12 mouse cellular contexts compared by ENCODE assay signal in genomic region chr1:38307234-38307633, GRCm38 (mm10).
DNase-seq lines count a peak whose midpoint lies in the region; ATAC-seq and TF ChIP-seq lines count a peak whose summit lies in the region.
"Had no signal": no experiment of that assay in that cellular context is flagged by ENCODE, and none has a peak within 500 bp of the region (broad histone marks: within the 10 kb centered on the region; RNA-seq: fewer than 3 reads in every experiment).

No protein-coding gene starts in this region.

- no peak overlapping the region for H3K27ac ChIP-seq in intestine, postnatal 0 days (ENCODE audit: low read depth, low read length)
- H3K27ac ChIP-seq in intestine, embryonic 16.5 days (ENCODE audit: low read length), result no peak overlapping the region
- no peak overlapping the region for H3K27ac ChIP-seq in testis, adult 2 months (ENCODE audit: control insufficient read depth, insufficient read depth, low read depth, low read length)

- peak; percentile 34 for TF ChIP-seq CTCF in intestine, postnatal 0 days (IDR thresholded peaks at IDR 0.05; ENCODE audit: low read depth)
- TF ChIP-seq CTCF in testis, adult 2 months (IDR thresholded peaks at IDR 0.05; ENCODE audit: control insufficient read depth, insufficient read depth, insufficient replicate concordance, low read depth, low read length), result peak; percentile 64; the same call in 1 of the 2 replicates

- H3K4me1 ChIP-seq in intestine, postnatal 0 days (replicated peaks; ENCODE audit: control insufficient read depth, insufficient read depth, low read length), result no peaks in the 10 kb centered on the region; the same call in 1 of the 2 replicates
- H3K4me1 ChIP-seq in intestine, embryonic 16.5 days (ENCODE audit: control insufficient read depth, insufficient read depth, low read length), result peaks cover 4% of the 10 kb centered on the region
- H3K4me1 ChIP-seq in testis, adult 2 months (ENCODE audit: control insufficient read depth, insufficient read depth, low read length), result no peaks in the 10 kb centered on the region

- no peaks in the 10 kb centered on the region for H3K27me3 ChIP-seq in intestine, postnatal 0 days (replicated peaks; ENCODE audit: control insufficient read depth, insufficient read depth, low read length)
- H3K27me3 ChIP-seq in intestine, embryonic 16.5 days (replicated peaks; ENCODE audit: control insufficient read depth, insufficient read depth, low read length), result no peaks in the 10 kb centered on the region
- H3K27me3 ChIP-seq in testis, adult 2 months (ENCODE audit: control insufficient read depth, insufficient read depth, low read length), result no peaks in the 10 kb centered on the region
- H3K27me3 ChIP-seq in splenic B cell, adult 2 months (ENCODE audit: control insufficient read depth, insufficient read depth, low read length, poor library complexity, severe bottlenecking), result no peaks in the 10 kb centered on the region

- H3K4me3 ChIP-seq in intestine, postnatal 0 days (ENCODE audit: low read depth, low read length), result no peak overlapping the region
- no peak overlapping the region for H3K4me3 ChIP-seq in intestine, embryonic 16.5 days (ENCODE audit: low read length)
- no peak overlapping the region for H3K4me3 ChIP-seq in testis, adult 2 months (ENCODE audit: control insufficient read depth, low read depth, low read length)
- H3K4me3 ChIP-seq: erythroblast, embryonic 14.5 days had no signal

- no peak overlapping the region for H3K9ac ChIP-seq in intestine, postnatal 0 days (ENCODE audit: low read depth, low read length)
- no peak overlapping the region for H3K9ac ChIP-seq in intestine, embryonic 16.5 days (ENCODE audit: low read depth, low read length)

- ATAC-seq in CD4-positive, CD25-positive, alpha-beta regulatory T cell, adult 4 months, result no peak
- no peak for ATAC-seq in intestine, postnatal 0 days
- no peak for ATAC-seq in intestine, embryonic 16.5 days

- TF ChIP-seq POLR2A in testis, adult 2 months (IDR thresholded peaks at IDR 0.05; ENCODE audit: control insufficient read depth, low read depth, low read length), result no peak

- H3K9me3 ChIP-seq in intestine, postnatal 0 days (ENCODE audit: control insufficient read depth), result no peaks in the 10 kb centered on the region
- H3K9me3 ChIP-seq in intestine, embryonic 16.5 days (ENCODE audit: control insufficient read depth, low read length), result no peaks in the 10 kb centered on the region

- DNase-seq in CD4-positive, CD25-positive, alpha-beta regulatory T cell, adult 2 months (ENCODE audit: low read depth, low spot score), result peak; percentile 26
- no peak for DNase-seq in testis, postnatal 14 days (ENCODE audit: low spot score)
- peak; percentile 22 for DNase-seq in splenic B cell, adult 2 months (ENCODE audit: low read depth, low spot score)
- no peak for DNase-seq in ovary, postnatal 14 days (ENCODE audit: low spot score)
- DNase-seq: heart, postnatal 36 days; midbrain, embryonic 14.5 days; right cerebral cortex, postnatal 14 days had no signal

- H3K4me2 ChIP-seq in intestine, postnatal 0 days (replicated peaks; ENCODE audit: low read depth), result no peak overlapping the region
- H3K4me2 ChIP-seq in intestine, embryonic 16.5 days (ENCODE audit: low read depth, low read length), result no peak overlapping the region

- 92% methylated on average over 11 of the region's 11 CpGs for WGBS in intestine, postnatal 0 days
- WGBS in intestine, embryonic 16.5 days, result 93% methylated on average over 11 of the region's 11 CpGs

- H3K36me3 ChIP-seq in intestine, postnatal 0 days (ENCODE audit: control insufficient read depth, insufficient read depth), result no peaks in the 10 kb centered on the region
- no peaks in the 10 kb centered on the region for H3K36me3 ChIP-seq in intestine, embryonic 16.5 days (ENCODE audit: control insufficient read depth, insufficient read depth, low read length)
- H3K36me3 ChIP-seq in testis, adult 2 months (ENCODE audit: control insufficient read depth, insufficient read depth, low read length), result no peaks in the 10 kb centered on the region
- H3K36me3 ChIP-seq in splenic B cell, adult 2 months (ENCODE audit: control insufficient read depth, insufficient read depth, low read length, poor library complexity, severe bottlenecking), result peaks cover 4% of the 10 kb centered on the region; the same call in 1 of the 2 replicates

Comparison
In these comparisons a context has a peak if more than half of its experiments do, and no peak if none do; other contexts are left out.
1. DNase-seq: peak in CD4-positive, CD25-positive, alpha-beta regulatory T cell, adult 2 months (single experiment) and splenic B cell, adult 2 months (single experiment); none in testis, postnatal 14 days (single experiment) and ovary, postnatal 14 days (single experiment).